Mouse (Mus musculus) spleen, adult 2 months (tissue): ENCODE measurements around the gene Plch1. TPM values are rescaled to one million over a fixed set of nuclear protein-coding genes. Genes with fewer than 3 reads are reported as not detected.
A peak's percentile ranks its signal among the peaks of the same experiment; 100 is the strongest.

ENCODE experiments used
- DNase-seq, 2 experiments: peaks; one replicate each; pipeline versions ENCODE4 v3.0.0 to v3.0.0-alpha.2; 2012 to 2021; ENCODE audit warnings: low spot score in 2 of 2, low read depth in 1 of 2
- H3K27ac ChIP-seq: fragments of 200-500 bp; 2 replicates; pipeline ENCODE4 v1.5.1; 2012; ENCODE audit warnings: low read length, inconsistent platforms; ENCODE audit not compliant: insufficient read depth
- H3K27me3 ChIP-seq: fragments of 200-500 bp; 2 replicates; pipeline ENCODE4 v1.6.1; 2012; ENCODE audit warnings: mild to moderate bottlenecking, moderate library complexity, low read length, inconsistent platforms; ENCODE audit not compliant: control insufficient read depth, insufficient read depth
- H3K36me3 ChIP-seq: fragments of 200-500 bp; 2 replicates; pipeline ENCODE4 v1.6.1; 2012; ENCODE audit warnings: mild to moderate bottlenecking, low read length, inconsistent platforms; ENCODE audit not compliant: control insufficient read depth, insufficient read depth
- H3K4me1 ChIP-seq: fragments of 200-500 bp; 2 replicates; pipeline ENCODE4 v1.6.1; 2011; ENCODE audit warnings: inconsistent platforms; ENCODE audit not compliant: control insufficient read depth, insufficient read depth, insufficient read length
- H3K4me3 ChIP-seq: fragments of 200-500 bp; 2 replicates; pipeline ENCODE4 v1.5.1; 2011; ENCODE audit warnings: mild to moderate bottlenecking, inconsistent platforms; ENCODE audit not compliant: insufficient read depth, insufficient read length; ENCODE audit errors: extremely low read depth
- CTCF ChIP-seq: fragments of 200-500 bp; IDR thresholded peaks from 2 replicates; pipeline ENCODE4 v1.5.1; 2011; ENCODE audit warnings: mild to moderate bottlenecking, inconsistent platforms; ENCODE audit not compliant: insufficient read depth, insufficient read length, insufficient replicate concordance; ENCODE audit errors: extremely low read depth
- POLR2A ChIP-seq: fragments of 200-500 bp; IDR thresholded peaks from 2 replicates; pipeline ENCODE4 v1.6.1; 2011; ENCODE audit warnings: low read depth, low read length, inconsistent platforms
- WGBS: fragments of 180-500 bp; shearing (Covaris S2); methylation state at CpG from one replicate; pipeline ENCODE4 v1.1.7; 2018; 5-methylcytosine and 5-hydroxymethylcytosine counted together
- polyA plus RNA-seq: library from polyadenylated mRNA; depleted of rRNA; stranded (reverse); fragments of >200 nt; gene quantifications from 2 replicates; pipeline ENCODE4 v1.2.3, GENCODE M21; 2012; rRNA removed

Plch1 gene
- polyA plus RNA-seq: 0.02 TPM in 1 of 2 replicates, not detected in the other

- Histone ChIP-seq H3K4me3 (peak within 1 kb of the TSS; percentile 37), H3K27ac (no peak within 1 kb of the TSS), H3K4me1 (no peaks in the 10 kb centered on the region), H3K36me3 (no peaks in the 10 kb centered on the region), H3K27me3 (peaks cover 9% of the 10 kb centered on the region)
- TF ChIP-seq POLR2A (no peak), CTCF (no peak)
- DNase-seq: peak in 1 of 2 experiments; percentile 3
- 2% methylated on average over 12 of the region's 12 CpGs for WGBS
Observed at GRCm38 (mm10) chr3:63899309-63899695, at the start of gene Plch1. Plch1 (minus strand) TSS chr3:63899472.

- Histone ChIP-seq H3K4me3 (no peak overlapping the region), H3K27me3 (no peaks in the 10 kb centered on the region), H3K4me1 (no peaks in the 10 kb centered on the region), H3K36me3 (peaks cover 2% of the 10 kb centered on the region), H3K27ac (no peak overlapping the region)
- TF ChIP-seq CTCF (no peak), POLR2A (no peak)
- DNase-seq: no peak
- WGBS: 68% methylated on average over 2 of the region's 2 CpGs
Observed at GRCm38 (mm10) chr3:63941204-63941850, 42.1 kb upstream of the Plch1 start.

- no peak overlapping the region for H3K27ac ChIP-seq
- H3K4me3 ChIP-seq: no peak overlapping the region
- no peaks in the 10 kb centered on the region for H3K4me1 ChIP-seq
- no peak for DNase-seq
- H3K36me3 ChIP-seq: no peaks in the 10 kb centered on the region; the same call in 1 of the 2 replicates
- WGBS: 92% methylated on average over 2 of the region's 2 CpGs
- H3K27me3 ChIP-seq: no peaks in the 10 kb centered on the region
- TF ChIP-seq POLR2A: no peak
- no peak for TF ChIP-seq CTCF
Observed at GRCm38 (mm10) chr3:63938928-63939327, 39.7 kb upstream of the Plch1 start.

GRCm38 (mm10) chr3:63928878-63929859 lies 29.9 kb upstream of the Plch1 start, which contains the start of gene E130311K13Rik:
E130311K13Rik (minus strand) TSS chr3:63929472.
- peak; percentile 29 for TF ChIP-seq POLR2A
- TF ChIP-seq CTCF: peak; percentile 91
- Histone ChIP-seq H3K4me3 (peak within 1 kb of the TSS; percentile 98), H3K36me3 (no peaks in the 10 kb centered on the region), H3K27me3 (no peaks in the 10 kb centered on the region), H3K4me1 (no peaks in the 10 kb centered on the region; the same call in 1 of the 2 replicates), H3K27ac (peak within 1 kb of the TSS; percentile 92)
- peak; percentile 56 to 83 for DNase-seq
- 6% methylated on average over 48 of the region's 48 CpGs for WGBS

- Histone ChIP-seq H3K27me3 (no peaks in the 10 kb centered on the region), H3K4me1 (no peaks in the 10 kb centered on the region), H3K36me3 (no peaks in the 10 kb centered on the region), H3K4me3 (no peak overlapping the region), H3K27ac (no peak overlapping the region)
- WGBS: 86% methylated on average over 3 of the region's 3 CpGs
- no peak for TF ChIP-seq POLR2A
- peak; percentile 10; the same call in 1 of the 2 replicates for TF ChIP-seq CTCF
- DNase-seq: peak in 1 of 2 experiments; percentile 36
Observed at GRCm38 (mm10) chr3:63919634-63920033, 20.4 kb upstream of the Plch1 start.

- no peak for DNase-seq
- TF ChIP-seq CTCF (no peak), POLR2A (no peak)
- Histone ChIP-seq H3K36me3 (no peaks in the 10 kb centered on the region), H3K27me3 (0 out of 2 replicates have a peak, but pooled peaks cover under 1% of the 10 kb centered on the region), H3K4me3 (no peak overlapping the region), H3K27ac (no peak overlapping the region), H3K4me1 (no peaks in the 10 kb centered on the region; the same call in 1 of the 2 replicates)
- 91% methylated on average over 4 of the region's 4 CpGs for WGBS
Observed at GRCm38 (mm10) chr3:63910301-63910700, 11.0 kb upstream of the Plch1 start.
